Mouse (Mus musculus) myocyte (in vitro differentiated cells): ENCODE measurements at regions not wholly inside any gene's neighbourhood (a gene's known extent, or its start where the extent isn't known, plus 50 kb on each side); places are given as distances from the start of the nearest gene placed in this dataset.

Experiments
- H3K27me3 ChIP-seq: one replicate; pipeline ENCODE4 v1.6.1; 2011; ENCODE audit not compliant: control insufficient read depth, insufficient read depth, insufficient read length
- H3K36me3 ChIP-seq: one replicate; pipeline ENCODE4 v1.6.1; 2011; ENCODE audit not compliant: control insufficient read depth, insufficient read depth
- H3K4me2 ChIP-seq: one replicate; pipeline ENCODE4 v1.6.1; 2011; ENCODE audit warnings: low read depth, control low read depth
- H3K4me3 ChIP-seq: one replicate; pipeline ENCODE4 v1.5.1; 2011; ENCODE audit warnings: mild to moderate bottlenecking, control low read depth, moderate library complexity
- H3K79me2 ChIP-seq: one replicate; pipeline ENCODE4 v1.6.1; 2011; ENCODE audit not compliant: control insufficient read depth, insufficient read depth
- H3ac ChIP-seq: one replicate; pipeline ENCODE4 v1.6.1; 2011; ENCODE audit not compliant: control insufficient read depth, insufficient read length
- CEBPB ChIP-seq: IDR thresholded peaks from 2 replicates; pipeline ENCODE4 v1.6.1; 2011; ENCODE audit warnings: mild to moderate bottlenecking, moderate library complexity; ENCODE audit not compliant: poor library complexity, insufficient read depth, severe bottlenecking
- E2F4 ChIP-seq: IDR thresholded peaks from one replicate; pipeline ENCODE4 v1.6.1; 2011; ENCODE audit warnings: mild to moderate bottlenecking, control low read depth, moderate library complexity; ENCODE audit not compliant: insufficient read depth
- MAX ChIP-seq: IDR thresholded peaks from one replicate; pipeline ENCODE4 v1.6.1; 2011; ENCODE audit warnings: low read depth, mild to moderate bottlenecking, control low read depth
- MYOD1 ChIP-seq, 3 experiments: IDR thresholded peaks; one replicate each; pipeline ENCODE4 v1.6.1; 2011; ENCODE audit warnings: control low read depth in 2 of 3, low read depth in 2 of 3, mild to moderate bottlenecking in 2 of 3, moderate library complexity in 1 of 3; ENCODE audit not compliant: insufficient read length in 2 of 3, control insufficient read depth in 1 of 3
- MYOG ChIP-seq, 3 experiments: IDR thresholded peaks; one replicate each; pipeline ENCODE4 v1.6.1; 2011; ENCODE audit warnings: control low read depth in 2 of 3, low read depth in 2 of 3, mild to moderate bottlenecking in 2 of 3; ENCODE audit not compliant: insufficient read length in 2 of 3, control insufficient read depth in 1 of 3, insufficient read depth in 1 of 3
- POLR2A ChIP-seq: IDR thresholded peaks from one replicate; pipeline ENCODE4 v1.6.1; 2011; ENCODE audit warnings: low read depth, mild to moderate bottlenecking, control low read depth, moderate library complexity; ENCODE audit not compliant: insufficient read length
- POLR2AphosphoS2 ChIP-seq: IDR thresholded peaks from one replicate; pipeline ENCODE4 v1.6.1; 2011; ENCODE audit warnings: low read depth, control low read depth; ENCODE audit not compliant: insufficient read length
- REST ChIP-seq: IDR thresholded peaks from one replicate; pipeline ENCODE4 v1.6.1; 2011; ENCODE audit warnings: mild to moderate bottlenecking, control low read depth, moderate library complexity; ENCODE audit not compliant: insufficient read depth, insufficient read length
- SRF ChIP-seq: IDR thresholded peaks from one replicate; pipeline ENCODE4 v1.6.1; 2011; ENCODE audit warnings: low read depth; ENCODE audit not compliant: control insufficient read depth, insufficient read length
- TCF12 ChIP-seq: IDR thresholded peaks from one replicate; pipeline ENCODE4 v1.6.1; 2011; ENCODE audit warnings: mild to moderate bottlenecking, control low read depth; ENCODE audit not compliant: poor library complexity, insufficient read depth, severe bottlenecking
- TCF3 ChIP-seq: IDR thresholded peaks from one replicate; pipeline ENCODE4 v1.6.1; 2011; ENCODE audit warnings: low read depth, control low read depth; ENCODE audit not compliant: insufficient read length
- USF1 ChIP-seq: IDR thresholded peaks from one replicate; pipeline ENCODE4 v1.6.1; 2011; ENCODE audit warnings: low read depth, mild to moderate bottlenecking, control low read depth, moderate library complexity

DNA sequence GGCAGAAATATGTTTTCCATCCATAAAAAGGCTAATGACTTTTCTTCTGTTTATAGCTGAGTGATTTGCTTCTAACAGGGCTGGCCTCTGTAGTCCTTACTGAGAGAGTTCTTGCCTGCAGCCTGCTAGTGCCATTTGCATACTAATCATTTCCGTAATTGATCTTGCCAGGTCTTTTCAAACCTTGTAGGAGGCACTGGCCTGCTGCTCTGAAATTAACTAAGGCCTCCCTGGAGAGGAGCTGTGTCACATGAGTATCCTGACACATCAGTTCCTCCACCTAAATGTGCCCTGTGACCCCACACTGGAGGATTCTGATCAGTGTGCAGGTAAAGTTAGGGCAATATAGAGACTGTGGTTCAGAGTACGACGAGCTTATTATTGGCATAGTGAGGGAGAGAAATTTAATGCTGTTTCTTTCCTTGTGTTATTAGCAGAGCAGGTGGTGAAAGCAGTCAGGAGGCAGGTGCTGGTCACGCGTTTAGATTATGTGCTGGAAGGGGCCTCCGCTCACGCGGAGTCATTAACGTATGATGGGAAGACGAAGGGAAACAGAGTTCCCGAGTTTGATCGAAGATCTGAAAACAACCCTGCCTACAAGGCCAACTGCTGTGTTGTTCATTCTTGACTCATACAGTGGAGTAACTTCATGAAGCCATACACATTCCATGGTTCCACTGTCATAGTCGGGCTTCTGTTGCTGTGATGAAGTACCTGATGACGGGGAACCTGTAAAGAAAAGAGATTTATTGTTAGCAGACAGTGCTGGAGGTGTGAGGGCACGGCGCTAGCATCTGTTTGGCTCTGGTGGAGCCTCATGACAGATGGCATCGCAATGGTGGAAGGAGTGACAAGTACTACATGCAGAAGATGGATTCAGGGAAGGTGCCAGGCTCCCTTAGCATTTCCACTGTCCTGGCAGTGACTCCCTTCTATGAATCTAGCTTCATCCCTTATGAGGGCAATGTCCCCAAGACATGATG is 95.1 kb downstream of the C1d start:
- Histone ChIP-seq H3K4me2 (no peak overlapping the region), H3K27me3 (no peaks in the 10 kb centered on the region)
- TF ChIP-seq MAX (no peak), TCF12 (no peak), POLR2AphosphoS2 (no peak), MYOG (IDR thresholded peaks at IDR 0.05; ENCODE audit: control insufficient read depth in 1 of 3, insufficient read depth in 1 of 3, insufficient read length in 2 of 3, low read depth in 2 of 3) (no peak), POLR2A (no peak), USF1 (no peak), E2F4 (no peak)

DNA sequence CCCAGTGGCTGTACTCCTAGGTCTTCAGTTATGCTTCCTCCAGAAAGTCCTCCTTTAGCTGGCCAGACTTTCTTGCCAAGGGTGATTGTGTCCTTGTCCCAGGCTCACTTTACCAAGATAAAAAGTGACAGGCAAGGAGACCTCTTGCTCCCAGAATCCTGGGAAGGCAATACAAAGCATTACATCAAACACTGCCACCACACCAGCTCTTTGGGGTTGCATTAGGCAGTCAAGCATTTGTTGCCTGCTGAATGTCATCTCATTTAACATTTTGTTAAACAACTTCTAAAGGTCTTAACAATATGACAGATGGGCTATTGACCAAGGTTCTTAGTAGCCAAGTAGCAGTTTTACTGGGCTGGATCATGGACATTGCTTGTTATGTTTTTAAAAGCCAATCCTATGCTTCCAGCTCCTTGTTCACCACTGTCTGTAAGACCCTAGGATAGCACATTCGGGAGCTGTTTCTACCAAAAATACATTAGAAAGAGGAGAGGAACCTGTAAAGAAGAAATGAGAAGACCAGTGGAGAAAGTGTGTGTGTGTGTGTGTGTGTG is 102.4 kb downstream of the C1d start:
- no peak overlapping the region for H3K4me2 ChIP-seq
- H3K36me3 ChIP-seq = no peaks in the 10 kb centered on the region
- H3K79me2 ChIP-seq = no peaks in the 10 kb centered on the region
- no peaks in the 10 kb centered on the region for H3K27me3 ChIP-seq
- TF ChIP-seq USF1 (no peak), E2F4 (no peak), MAX (no peak), TCF12 (no peak), TCF3 (no peak), MYOD1 (IDR thresholded peaks at IDR 0.05; ENCODE audit: control insufficient read depth in 1 of 3, insufficient read length in 2 of 3, low read depth in 2 of 3) (no peak), MYOG (IDR thresholded peaks at IDR 0.05; ENCODE audit: control insufficient read depth in 1 of 3, insufficient read depth in 1 of 3, insufficient read length in 2 of 3, low read depth in 2 of 3) (no peak), POLR2AphosphoS2 (no peak), POLR2A (no peak), REST (no peak), SRF (no peak), CEBPB (no peak)
- H3K4me3 ChIP-seq = no peak overlapping the region
- no peak overlapping the region for H3ac ChIP-seq

More for the DNA sequence above, 95.1 kb downstream of the C1d start:
- Histone ChIP-seq H3ac (no peak overlapping the region), H3K79me2 (no peaks in the 10 kb centered on the region), H3K36me3 (no peaks in the 10 kb centered on the region), H3K4me3 (no peak overlapping the region)

DNA sequence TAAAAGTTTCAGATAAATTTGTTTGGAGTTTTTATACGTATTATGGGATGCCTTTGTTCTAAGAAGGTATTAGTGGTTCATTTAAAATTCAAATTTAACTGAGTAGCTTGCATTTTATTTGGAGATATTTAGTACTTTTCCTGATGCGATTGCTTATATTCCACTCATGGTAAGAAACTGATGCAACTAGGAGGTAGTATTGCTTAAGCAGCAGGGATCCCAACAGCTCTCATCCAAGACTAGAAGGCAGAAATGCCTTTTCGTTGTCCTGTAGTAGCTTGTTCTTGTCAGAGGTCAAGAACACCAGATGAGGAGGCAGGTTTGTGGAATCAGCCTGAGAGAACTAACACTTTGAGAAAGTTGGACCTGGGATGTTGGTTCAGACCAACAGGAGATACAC is 120.5 kb downstream of the C1d start:
- no peaks in the 10 kb centered on the region for H3K27me3 ChIP-seq
- no peaks in the 10 kb centered on the region for H3K79me2 ChIP-seq
- TF ChIP-seq E2F4 (no peak), REST (no peak), MAX (no peak), TCF3 (no peak), CEBPB (peak; percentile 92)
- no peak overlapping the region for H3ac ChIP-seq
- no peak overlapping the region for H3K4me2 ChIP-seq
- no peak overlapping the region for H3K4me3 ChIP-seq
- no peaks in the 10 kb centered on the region for H3K36me3 ChIP-seq

DNA sequence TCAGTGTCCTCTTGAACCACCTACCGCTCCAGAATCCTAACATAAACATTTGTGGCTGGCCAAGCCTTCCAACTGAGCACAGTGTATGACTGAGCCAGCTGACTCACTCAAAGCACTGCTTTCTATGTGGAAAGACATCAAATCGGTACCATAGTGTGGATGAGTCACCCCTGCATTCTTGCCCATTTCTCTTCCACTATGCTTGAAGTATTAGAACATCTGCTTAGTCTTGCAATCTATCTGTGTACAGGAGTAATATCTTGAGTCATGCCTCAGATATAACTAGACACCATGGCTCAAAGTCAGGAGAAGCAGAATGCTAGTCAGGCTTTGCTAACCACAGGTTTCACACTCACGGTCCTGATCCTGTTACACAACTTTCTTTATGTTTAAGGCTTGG is 129.4 kb downstream of the C1d start:
- no peak overlapping the region for H3K4me3 ChIP-seq
- H3K79me2 ChIP-seq = no peaks in the 10 kb centered on the region
- peak overlapping the region; percentile 37 for H3K4me2 ChIP-seq
- TF ChIP-seq MYOD1 (IDR thresholded peaks at IDR 0.05; ENCODE audit: control insufficient read depth in 1 of 3, insufficient read length in 2 of 3, low read depth in 2 of 3) = peak in 1 of 3 experiments; percentile 49
- no peak for TF ChIP-seq POLR2A
- TF ChIP-seq REST = no peak
- peak; percentile 90 for TF ChIP-seq CEBPB
- peak in 1 of 3 experiments; percentile 11 for TF ChIP-seq MYOG (IDR thresholded peaks at IDR 0.05; ENCODE audit: control insufficient read depth in 1 of 3, insufficient read depth in 1 of 3, insufficient read length in 2 of 3, low read depth in 2 of 3)
- TF ChIP-seq SRF = no peak
- H3ac ChIP-seq = no peak overlapping the region
- H3K36me3 ChIP-seq = no peaks in the 10 kb centered on the region
- H3K27me3 ChIP-seq = no peaks in the 10 kb centered on the region

DNA sequence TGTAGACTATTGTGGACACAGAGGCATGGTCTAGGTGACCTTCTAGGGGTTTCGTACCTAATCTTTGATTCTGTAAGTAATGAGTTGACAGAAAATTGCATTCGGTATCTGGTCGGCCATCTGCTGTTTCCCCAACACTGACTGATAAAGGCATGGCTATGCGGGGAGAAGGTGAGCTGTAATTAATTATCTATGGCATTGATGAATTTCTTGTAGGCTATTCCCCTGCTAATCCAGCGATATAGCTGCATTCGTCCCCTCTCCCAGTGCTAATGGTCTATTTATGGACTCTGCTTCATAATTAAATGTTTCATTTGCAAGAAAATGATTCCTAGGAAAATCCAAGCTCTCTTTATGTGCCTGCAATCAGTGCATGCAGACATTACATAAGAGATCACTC is 136.5 kb downstream of the C1d start:
- Histone ChIP-seq H3ac (no peak overlapping the region), H3K79me2 (no peaks in the 10 kb centered on the region), H3K27me3 (no peaks in the 10 kb centered on the region), H3K36me3 (no peaks in the 10 kb centered on the region), H3K4me3 (no peak overlapping the region), H3K4me2 (no peak overlapping the region)
- TF ChIP-seq MAX = no peak
- no peak for TF ChIP-seq MYOD1 (IDR thresholded peaks at IDR 0.05; ENCODE audit: control insufficient read depth in 1 of 3, insufficient read length in 2 of 3, low read depth in 2 of 3)
- TF ChIP-seq USF1 = no peak
- TF ChIP-seq MYOG (IDR thresholded peaks at IDR 0.05; ENCODE audit: control insufficient read depth in 1 of 3, insufficient read depth in 1 of 3, insufficient read length in 2 of 3, low read depth in 2 of 3) = no peak
- TF ChIP-seq REST = no peak
- no peak for TF ChIP-seq TCF3
- TF ChIP-seq CEBPB = no peak
- no peak for TF ChIP-seq TCF12
- no peak for TF ChIP-seq POLR2AphosphoS2
- no peak for TF ChIP-seq E2F4
- no peak for TF ChIP-seq POLR2A
- no peak for TF ChIP-seq SRF
